Mouse (Mus musculus): ENCODE data around the gene Plppr1. TPM values are rescaled to one million over a fixed set of nuclear protein-coding genes. Genes with fewer than 3 reads are reported as not detected.
A peak's percentile ranks its signal among the peaks of the same experiment; 100 is the strongest.
"Not testable (repeated sequence)": the region's sequence is repeated elsewhere in the genome, so short reads cannot be mapped to it uniquely, and the experiment has no call there.

The Plppr1 gene
- polyA plus RNA-seq, 1 experiment from 2014 or later, result 41.7 TPM

- WGBS, result 80% methylated on average over 3 of the region's 3 CpGs
- DNase-seq (ENCODE audit: low spot score), result not testable (repeated sequence)
Measured at GRCm38 (mm10) chr4:49340091-49340490, 281.0 kb downstream of the Plppr1 start.

GRCm38 (mm10) chr4:49348001-49348400 lies 288.9 kb downstream of the Plppr1 start:
- H3K9ac ChIP-seq (ENCODE audit: low read length); H3K4me1 ChIP-seq (ENCODE audit: control insufficient read depth, insufficient read depth, low read length); H3K27ac ChIP-seq (ENCODE audit: low read depth, low read length); H3K36me3 ChIP-seq (ENCODE audit: control insufficient read depth, insufficient read depth, low read length); H3K4me3 ChIP-seq (ENCODE audit: low read depth, low read length); H3K9me3 ChIP-seq (replicated peaks; ENCODE audit: control insufficient read depth, low read length); H3K4me2 ChIP-seq (ENCODE audit: low read length); H3K27me3 ChIP-seq (replicated peaks; ENCODE audit: control insufficient read depth, insufficient read depth, low read length): not testable (repeated sequence)
- ATAC-seq (peak; percentile 32; the same call in 1 of the 2 replicates), DNase-seq (ENCODE audit: low spot score) (peak; percentile 3)
- whole genome bisulfite sequencing, result 73% methylated on average over 1 of the region's 1 CpGs

More at GRCm38 (mm10) chr4:49340091-49340490, 281.0 kb downstream of the Plppr1 start:
- H3K4me3 ChIP-seq (ENCODE audit: low read depth, low read length); H3K36me3 ChIP-seq (ENCODE audit: control insufficient read depth, insufficient read depth, low read length); H3K4me2 ChIP-seq (ENCODE audit: low read length); ATAC-seq; H3K4me1 ChIP-seq (ENCODE audit: control insufficient read depth, insufficient read depth, low read length); H3K27ac ChIP-seq (ENCODE audit: low read depth, low read length); H3K27me3 ChIP-seq (replicated peaks; ENCODE audit: control insufficient read depth, insufficient read depth, low read length); H3K9ac ChIP-seq (ENCODE audit: low read length); H3K9me3 ChIP-seq (replicated peaks; ENCODE audit: control insufficient read depth, low read length): not testable (repeated sequence)

- Histone ChIP-seq H3K4me1 (ENCODE audit: control insufficient read depth, insufficient read depth, low read length) (no peaks in the 10 kb centered on the region), H3K27ac (ENCODE audit: low read depth, low read length) (no peak overlapping the region), H3K4me3 (ENCODE audit: low read depth, low read length) (no peak overlapping the region), H3K4me2 (ENCODE audit: low read length) (no peak overlapping the region), H3K27me3 (replicated peaks; ENCODE audit: control insufficient read depth, insufficient read depth, low read length) (no peaks in the 10 kb centered on the region), H3K9ac (ENCODE audit: low read length) (no peak overlapping the region), H3K36me3 (ENCODE audit: control insufficient read depth, insufficient read depth, low read length) (no peaks in the 10 kb centered on the region), H3K9me3 (replicated peaks; ENCODE audit: control insufficient read depth, low read length) (no peaks in the 10 kb centered on the region)
- ATAC-seq (no peak), DNase-seq (ENCODE audit: low spot score) (peak; percentile 22)
- 33% methylated on average over 2 of the region's 2 CpGs for WGBS
Measured at GRCm38 (mm10) chr4:49348677-49349076, 289.6 kb downstream of the Plppr1 start.

GRCm38 (mm10) chr4:49350470-49350869 lies 291.4 kb downstream of the Plppr1 start:
- H3K4me2 ChIP-seq (ENCODE audit: low read length), result no peak overlapping the region
- H3K9me3 ChIP-seq (replicated peaks; ENCODE audit: control insufficient read depth, low read length), result no peaks in the 10 kb centered on the region
- 91% methylated on average over 4 of the region's 4 CpGs for WGBS
- DNase-seq (ENCODE audit: low spot score), result no peak
- H3K27ac ChIP-seq (ENCODE audit: low read depth, low read length), result no peak overlapping the region
- H3K4me3 ChIP-seq (ENCODE audit: low read depth, low read length), result no peak overlapping the region
- ATAC-seq, result no peak
- H3K27me3 ChIP-seq (replicated peaks; ENCODE audit: control insufficient read depth, insufficient read depth, low read length), result no peaks in the 10 kb centered on the region
- no peak overlapping the region for H3K9ac ChIP-seq (ENCODE audit: low read length)
- no peaks in the 10 kb centered on the region for H3K36me3 ChIP-seq (ENCODE audit: control insufficient read depth, insufficient read depth, low read length)
- H3K4me1 ChIP-seq (ENCODE audit: control insufficient read depth, insufficient read depth, low read length), result no peaks in the 10 kb centered on the region

GRCm38 (mm10) chr4:49357097-49357496 lies 298.0 kb downstream of the Plppr1 start:
- DNase-seq (ENCODE audit: low spot score) (no peak), ATAC-seq (no peak)
- no peaks in the 10 kb centered on the region for H3K27me3 ChIP-seq (replicated peaks; ENCODE audit: control insufficient read depth, insufficient read depth, low read length)
- H3K9ac ChIP-seq (ENCODE audit: low read length), result no peak overlapping the region
- no peak overlapping the region for H3K4me2 ChIP-seq (ENCODE audit: low read length)
- no peak overlapping the region for H3K4me3 ChIP-seq (ENCODE audit: low read depth, low read length)
- no peaks in the 10 kb centered on the region for H3K9me3 ChIP-seq (replicated peaks; ENCODE audit: control insufficient read depth, low read length)
- H3K36me3 ChIP-seq (ENCODE audit: control insufficient read depth, insufficient read depth, low read length), result no peaks in the 10 kb centered on the region
- 81% methylated on average over 2 of the region's 2 CpGs for WGBS
- H3K27ac ChIP-seq (ENCODE audit: low read depth, low read length), result no peak overlapping the region
- H3K4me1 ChIP-seq (ENCODE audit: control insufficient read depth, insufficient read depth, low read length), result no peaks in the 10 kb centered on the region

GRCm38 (mm10) chr4:49368046-49368445 lies 309.0 kb downstream of the Plppr1 start:
- ATAC-seq, result not testable (repeated sequence)
- WGBS, result 82% methylated on average over 3 of the region's 3 CpGs

GRCm38 (mm10) chr4:49383576-49384318 lies 324.7 kb downstream of the Plppr1 start:
- not testable (repeated sequence) for H3K27me3 ChIP-seq (replicated peaks; ENCODE audit: control insufficient read depth, insufficient read depth, low read length); H3K4me2 ChIP-seq (ENCODE audit: low read length); DNase-seq (ENCODE audit: low spot score); H3K27ac ChIP-seq (ENCODE audit: low read depth, low read length); ATAC-seq; H3K4me1 ChIP-seq (ENCODE audit: control insufficient read depth, insufficient read depth, low read length); H3K4me3 ChIP-seq (ENCODE audit: low read depth, low read length); H3K9ac ChIP-seq (ENCODE audit: low read length); H3K9me3 ChIP-seq (replicated peaks; ENCODE audit: control insufficient read depth, low read length); H3K36me3 ChIP-seq (ENCODE audit: control insufficient read depth, insufficient read depth, low read length)
- 90% methylated on average over 1 of the region's 2 CpGs for WGBS

More at GRCm38 (mm10) chr4:49368046-49368445, 309.0 kb downstream of the Plppr1 start:
- not testable (repeated sequence) for DNase-seq (ENCODE audit: low spot score); H3K36me3 ChIP-seq (ENCODE audit: control insufficient read depth, insufficient read depth, low read length); H3K9me3 ChIP-seq (replicated peaks; ENCODE audit: control insufficient read depth, low read length); H3K27me3 ChIP-seq (replicated peaks; ENCODE audit: control insufficient read depth, insufficient read depth, low read length); H3K4me1 ChIP-seq (ENCODE audit: control insufficient read depth, insufficient read depth, low read length); H3K9ac ChIP-seq (ENCODE audit: low read length); H3K4me2 ChIP-seq (ENCODE audit: low read length); H3K4me3 ChIP-seq (ENCODE audit: low read depth, low read length); H3K27ac ChIP-seq (ENCODE audit: low read depth, low read length)

- H3K27ac ChIP-seq (ENCODE audit: low read depth, low read length), result no peak overlapping the region
- 52% methylated on average over 2 of the region's 2 CpGs for WGBS
- ATAC-seq (no peak), DNase-seq (ENCODE audit: low spot score) (no peak)
- H3K4me3 ChIP-seq (ENCODE audit: low read depth, low read length), result no peak overlapping the region
- H3K4me1 ChIP-seq (ENCODE audit: control insufficient read depth, insufficient read depth, low read length), result no peaks in the 10 kb centered on the region
- H3K9me3 ChIP-seq (replicated peaks; ENCODE audit: control insufficient read depth, low read length), result no peaks in the 10 kb centered on the region
- no peak overlapping the region for H3K9ac ChIP-seq (ENCODE audit: low read length)
- no peak overlapping the region for H3K4me2 ChIP-seq (ENCODE audit: low read length)
- H3K27me3 ChIP-seq (replicated peaks; ENCODE audit: control insufficient read depth, insufficient read depth, low read length), result no peaks in the 10 kb centered on the region
- no peaks in the 10 kb centered on the region for H3K36me3 ChIP-seq (ENCODE audit: control insufficient read depth, insufficient read depth, low read length)
Measured at GRCm38 (mm10) chr4:49386873-49387272, 327.8 kb downstream of the Plppr1 start.
